Mouse (Mus musculus): ENCODE measurements around the gene Heatr9.

The Heatr9 gene

DNA sequence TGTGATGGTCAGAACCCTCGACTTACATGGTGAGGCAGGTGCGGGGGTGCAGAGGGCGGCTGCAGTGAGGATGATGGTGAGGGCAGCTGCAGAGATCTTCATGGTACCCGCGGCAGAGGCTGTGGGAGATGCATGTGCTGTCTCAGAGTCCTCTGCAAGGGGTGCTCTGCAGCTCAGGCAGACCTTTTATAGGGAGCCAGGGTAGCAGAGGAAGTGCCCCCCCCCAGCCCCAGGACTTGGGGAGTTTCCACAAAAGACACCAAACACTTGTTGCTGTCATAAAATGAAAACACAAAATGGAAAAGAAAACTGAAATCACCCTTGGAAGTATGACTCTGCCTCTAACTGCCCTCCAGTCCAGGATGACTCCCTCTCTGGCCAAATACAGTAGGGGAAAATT lies 8.4 kb upstream of the Heatr9 start, which contains the start of gene Ccl5:
Gene Ccl5 (minus strand): TSS at position 159 of the 400 bp plus-strand sequence.
- no peak for DNase-seq

GRCm38 (mm10) chr11:83529024-83529423 lies 7.0 kb upstream of the Heatr9 start:
- DNase-seq: no peak

DNA sequence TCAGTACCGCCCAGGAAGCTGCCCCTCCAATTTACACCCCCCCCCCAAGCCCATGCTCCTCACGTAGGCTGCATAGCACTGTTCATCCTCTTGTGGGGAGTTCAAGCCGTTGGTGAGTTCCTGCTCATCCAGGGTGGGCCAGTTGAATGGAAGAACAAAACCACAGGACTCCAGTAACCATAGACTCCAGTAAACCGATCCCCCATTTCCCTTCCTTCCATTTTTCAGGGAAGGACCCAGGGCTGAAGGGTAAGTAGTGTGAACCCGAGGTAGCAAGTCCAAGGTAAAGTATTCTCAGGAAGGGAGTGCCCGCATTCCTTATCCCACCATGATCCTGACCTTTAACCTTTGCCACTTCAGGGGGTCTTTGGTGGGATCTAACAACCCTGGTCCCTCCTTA lies 3.6 kb downstream of the Heatr9 start:
- no peak for DNase-seq

DNA sequence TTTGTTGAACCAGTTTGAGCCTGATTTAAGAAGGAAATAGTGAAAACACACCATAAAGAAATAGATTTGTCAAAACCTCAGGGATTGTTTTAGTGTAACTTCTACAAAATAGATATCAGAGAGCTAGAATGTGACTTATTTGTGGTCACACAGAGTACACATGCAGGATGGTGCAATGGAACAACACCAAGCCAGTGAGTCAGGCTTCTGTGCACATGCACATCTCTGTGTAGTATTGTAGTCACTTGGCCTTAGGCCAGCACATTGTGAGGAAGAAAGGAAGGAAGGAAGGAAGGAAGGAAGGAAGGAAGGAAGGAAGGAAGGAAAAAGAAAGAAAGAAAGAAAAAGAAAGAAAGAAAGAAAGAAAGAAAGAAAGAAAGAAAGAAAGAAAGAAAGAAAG lies 4.8 kb downstream of the Heatr9 start:
- DNase-seq: no peak

DNA sequence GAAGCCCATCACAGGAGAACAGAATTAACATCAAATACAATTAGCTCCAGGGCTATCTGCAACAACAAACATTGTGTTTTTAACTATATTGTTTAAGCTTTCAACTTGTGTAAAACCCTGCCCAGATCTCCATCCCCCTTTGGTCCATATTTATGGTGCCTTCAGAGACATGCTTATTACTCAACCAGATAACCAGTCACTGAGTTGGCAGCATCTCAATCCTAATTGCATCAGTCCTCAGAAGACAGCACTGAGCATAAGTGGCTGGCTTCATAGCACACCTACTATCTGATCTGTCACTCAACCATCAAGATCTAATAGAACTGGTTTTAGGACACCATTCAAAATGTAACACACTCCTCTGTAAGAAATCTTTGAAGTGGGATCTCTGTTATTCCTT lies 12.5 kb downstream of the Heatr9 start:
- no peak for DNase-seq

DNA sequence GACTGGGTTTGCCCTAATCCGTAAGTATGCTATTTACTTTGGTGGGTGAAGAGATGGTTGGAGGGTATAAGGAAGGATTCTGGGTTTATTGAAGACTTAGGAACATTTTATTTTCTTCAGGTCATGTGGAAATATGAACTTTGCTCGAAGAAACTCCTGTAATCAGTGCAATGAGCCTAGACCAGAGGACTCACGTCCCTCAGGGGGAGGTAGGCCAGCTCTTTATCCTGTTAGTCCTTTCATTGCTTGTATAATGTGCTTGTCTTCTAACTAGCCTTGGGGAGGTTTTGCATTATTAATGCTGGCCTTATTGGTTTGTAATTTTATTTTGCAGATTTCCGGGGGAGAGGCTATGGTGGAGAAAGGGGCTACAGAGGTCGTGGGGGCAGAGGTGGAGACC lies 17.7 kb downstream of the Heatr9 start:
- DNase-seq: no peak

- DNase-seq: no peak
Observed at GRCm38 (mm10) chr11:83495571-83495970, 26.4 kb downstream of the Heatr9 start.

- DNase-seq: peak; percentile 11
Observed at GRCm38 (mm10) chr11:83491488-83491887, 30.5 kb downstream of the Heatr9 start.

- DNase-seq: peak; percentile 83
Observed at GRCm38 (mm10) chr11:83473235-83474016, 48.5 kb downstream of the Heatr9 start.

DNA sequence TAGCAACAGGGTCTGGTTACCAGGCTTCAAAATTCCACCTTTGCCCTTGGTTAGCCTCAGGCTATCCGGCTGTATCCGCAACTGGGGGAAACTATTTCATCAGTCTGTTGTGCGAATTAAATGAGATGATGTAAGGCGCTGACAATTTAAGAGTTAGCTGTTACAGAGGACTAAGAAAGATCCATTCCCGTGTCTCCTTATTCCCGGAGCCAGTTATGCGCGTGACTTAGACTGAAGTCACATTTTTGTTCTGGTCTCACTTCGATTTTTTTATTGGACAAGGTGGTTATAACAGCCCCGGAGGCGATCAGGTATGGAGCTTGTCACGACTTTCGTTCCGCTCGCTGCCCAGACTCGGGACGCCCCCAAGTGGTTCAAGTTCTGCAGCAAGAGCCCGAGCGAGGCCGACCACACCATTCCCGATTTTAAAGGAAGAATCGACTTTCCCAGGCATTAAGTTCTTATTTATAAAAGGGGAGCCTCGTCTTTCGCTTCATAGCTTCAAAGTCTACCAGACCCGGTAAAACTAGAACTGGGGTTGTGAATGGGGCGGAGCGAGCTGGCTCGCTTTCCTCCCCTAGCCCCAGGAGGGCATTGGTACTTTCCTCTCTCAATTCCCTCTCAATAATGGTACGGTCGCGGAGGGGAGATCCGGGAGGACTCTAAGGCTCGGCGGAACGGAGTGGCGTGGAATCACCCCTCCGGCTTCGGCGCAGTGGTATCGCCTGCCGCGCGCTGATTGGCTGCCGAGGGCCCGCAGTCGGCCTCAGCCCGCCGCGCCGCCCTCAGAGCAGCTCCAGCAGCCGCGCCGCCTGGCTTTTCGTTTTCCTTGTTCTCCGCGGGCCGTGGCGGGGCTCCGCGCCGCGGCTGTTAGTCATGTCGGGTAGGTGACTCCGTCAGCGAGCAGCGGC lies 49.4 kb downstream of the Heatr9 start, which contains the start of gene Taf15:
Gene Taf15 (plus strand): TSS at position 763 of the 911 bp plus-strand sequence.
- peak; percentile 99 for DNase-seq

GRCm38 (mm10) chr11:83471766-83472165 lies 50.2 kb downstream of the Heatr9 start:
- DNase-seq: no peak

DNA sequence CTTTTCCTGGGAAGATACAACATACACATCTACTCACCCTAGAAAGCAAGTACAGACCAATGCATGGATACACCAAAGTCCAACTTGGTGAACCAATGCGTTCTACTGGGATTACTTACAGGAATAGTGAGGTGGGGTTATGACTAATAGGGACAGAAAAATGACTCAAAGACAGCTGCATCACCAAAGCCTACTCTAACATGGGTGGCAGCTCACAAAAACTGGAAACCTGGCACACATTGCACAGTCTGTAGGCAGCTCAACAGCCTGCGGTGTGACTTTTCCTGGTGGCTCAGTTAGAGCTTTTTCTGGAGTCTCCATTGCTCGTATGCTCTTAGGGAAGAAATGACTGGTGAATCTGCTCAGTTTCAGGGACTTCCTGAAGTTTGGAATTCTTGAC lies 53.2 kb downstream of the Heatr9 start:
- DNase-seq: no peak

DNA sequence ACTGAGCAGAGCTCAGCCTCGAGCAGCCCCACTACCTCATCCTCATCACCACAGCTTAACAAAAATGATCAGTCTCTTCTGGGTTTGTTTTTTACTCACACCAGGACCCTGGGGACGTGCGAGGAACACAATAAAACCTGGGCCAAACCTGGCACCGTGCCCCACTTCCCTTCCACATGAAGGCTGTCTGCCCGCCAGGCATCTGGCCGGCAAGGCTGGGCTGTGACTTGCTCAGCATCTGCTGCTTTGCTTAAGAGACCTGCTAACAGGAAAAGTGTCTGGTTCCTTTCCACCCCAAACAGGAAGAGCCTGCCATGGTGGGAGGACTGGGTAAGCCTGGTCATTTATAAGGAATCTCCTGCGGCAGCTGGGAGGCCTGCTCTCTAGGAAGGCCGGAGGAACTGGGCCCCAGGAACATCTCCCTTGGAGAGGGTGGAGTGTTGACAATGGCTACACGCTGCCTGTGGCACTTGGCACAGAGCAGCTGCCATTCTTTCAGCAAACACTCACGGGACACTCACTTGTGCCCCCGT lies 54.8 kb downstream of the Heatr9 start:
- DNase-seq: no peak

GRCm38 (mm10) chr11:83465976-83466375 lies 56.0 kb downstream of the Heatr9 start:
- DNase-seq: no peak

- peak; percentile 75 for DNase-seq
Observed at GRCm38 (mm10) chr11:83462711-83463244, 59.2 kb downstream of the Heatr9 start, which contains the start of gene Mmp28. TSS of gene Mmp28 (minus strand) at chr11:83463071.
